Mouse (Mus musculus) kidney, adult 11 months (tissue): Measurements from ENCODE around the gene Pappa2.
A peak's percentile ranks its signal among the peaks of the same experiment; 100 is the strongest.

ENCODE experiments used
- DNase-seq: peaks from one replicate; pipeline ENCODE4 v3.0.0; 2022

The Pappa2 gene

DNA sequence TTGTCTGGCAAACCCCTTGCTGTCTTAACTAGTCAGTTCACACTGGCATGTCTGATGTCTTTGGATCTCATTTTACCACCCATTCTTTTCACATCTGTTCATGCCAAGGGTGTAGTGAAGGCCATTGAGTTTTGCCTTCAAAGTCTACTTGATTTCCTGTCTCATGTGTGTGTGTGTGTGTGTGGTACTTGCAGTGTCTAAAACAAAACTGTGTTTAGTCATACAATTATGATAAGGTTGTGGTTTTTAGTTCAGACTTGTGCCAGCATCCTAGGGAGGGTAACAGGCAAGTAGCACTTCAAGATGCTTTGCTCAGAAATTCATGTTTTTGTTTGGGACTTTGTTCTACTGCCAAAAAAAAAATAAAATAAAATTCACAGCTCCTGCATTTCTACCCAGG is 216.1 kb downstream of the Pappa2 start:
- no peak for DNase-seq

DNA sequence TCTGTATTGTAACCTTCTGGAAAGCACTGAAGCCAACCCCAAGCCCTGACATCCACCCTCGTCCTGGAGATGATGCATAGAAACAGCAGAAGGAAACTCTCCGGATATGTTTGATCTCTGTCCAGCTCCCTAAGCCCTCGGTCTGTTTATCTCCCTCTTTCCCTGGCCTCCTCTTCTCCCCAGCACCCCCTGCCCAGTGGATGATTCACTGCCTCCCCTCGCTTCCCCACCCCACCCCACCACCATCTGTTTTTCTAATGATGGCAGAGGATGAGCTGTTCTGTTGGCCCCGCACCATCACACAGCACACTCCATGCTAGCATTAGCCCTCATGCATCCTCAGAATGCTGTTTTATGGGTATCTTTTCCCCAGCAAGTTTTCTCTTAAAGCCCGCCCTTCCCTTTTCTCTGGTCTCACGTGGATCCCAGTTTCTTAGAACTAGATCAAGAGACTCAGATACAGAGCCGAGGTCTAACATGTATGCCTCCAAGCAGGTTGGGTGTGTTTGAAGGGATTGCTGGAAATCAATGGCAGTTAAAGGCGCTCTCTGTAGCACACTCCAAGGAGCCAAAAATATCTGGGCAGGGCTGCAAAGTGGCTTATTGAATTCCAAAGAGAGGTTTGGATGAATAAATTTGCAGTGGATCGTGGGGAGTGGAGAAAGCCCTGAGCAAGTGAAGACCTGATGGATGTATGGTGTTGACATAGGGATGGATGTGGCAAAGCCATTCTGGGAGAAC is 231.8 kb downstream of the Pappa2 start:
- no peak for DNase-seq

DNA sequence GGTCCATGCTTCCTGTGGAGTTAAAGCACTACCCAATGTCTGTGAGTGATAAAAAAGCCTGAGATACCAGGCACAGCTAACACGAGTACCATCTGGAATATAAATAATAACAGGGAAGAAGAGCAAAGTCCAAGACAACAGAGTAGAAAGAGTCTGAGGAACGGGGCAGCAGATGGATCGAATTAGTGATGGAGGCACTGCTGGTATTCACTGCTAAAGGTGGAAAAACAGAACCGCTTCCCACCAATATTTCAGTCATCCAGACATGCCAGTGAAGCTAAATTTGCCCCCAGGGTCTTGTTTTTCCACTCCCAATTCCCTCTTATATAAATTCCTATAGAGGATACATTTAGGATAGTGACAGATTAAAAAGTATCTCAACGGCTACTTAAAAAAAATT is 238.8 kb downstream of the Pappa2 start:
- DNase-seq: no peak

DNA sequence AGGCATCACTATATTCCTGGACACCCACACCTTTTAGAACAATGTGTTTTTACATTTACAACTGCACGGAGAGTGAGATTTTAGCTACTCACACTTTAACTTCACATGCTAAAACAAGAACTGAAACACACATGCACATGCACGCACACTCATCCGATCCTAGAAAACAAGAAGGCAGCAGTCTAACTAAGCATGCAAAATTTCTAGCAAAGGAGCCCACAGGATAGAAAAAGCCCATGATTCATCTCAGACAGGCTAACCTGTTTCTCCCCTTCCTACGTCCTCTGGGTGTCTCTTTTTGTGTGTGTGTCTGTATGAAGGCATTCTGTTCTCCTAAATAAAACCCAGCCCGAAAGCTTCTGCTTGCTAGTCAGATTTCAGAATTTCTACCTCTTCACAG is 239.3 kb downstream of the Pappa2 start:
- DNase-seq: no peak

DNA sequence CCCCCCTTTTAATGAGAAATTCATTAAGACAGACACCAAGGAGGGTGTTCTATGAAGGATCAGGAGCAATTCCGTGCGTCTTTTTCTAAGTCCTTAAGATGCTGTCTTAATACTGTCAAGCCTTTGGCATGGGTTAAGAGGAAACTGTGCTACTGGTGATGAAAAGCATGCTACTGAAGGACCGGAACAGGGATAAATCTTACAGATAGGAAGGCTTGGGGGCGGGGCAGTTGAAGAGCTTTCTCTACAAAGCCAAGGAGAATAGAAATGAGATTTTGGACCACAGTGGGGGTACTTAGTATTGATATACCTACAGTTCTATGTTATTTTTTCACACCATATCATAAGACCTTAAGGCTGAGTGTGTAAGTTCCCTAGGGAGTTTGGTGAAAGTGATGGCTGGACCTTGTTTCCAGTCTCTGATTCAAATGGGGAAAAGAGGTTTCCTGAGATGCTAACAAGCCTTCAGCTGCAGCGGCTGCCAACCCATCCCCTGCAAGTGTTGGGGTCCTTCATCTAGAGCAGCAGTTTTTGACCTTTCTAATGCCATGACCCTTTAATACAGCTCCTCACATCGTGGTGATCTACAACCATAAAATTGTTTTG is 240.0 kb downstream of the Pappa2 start:
- no peak for DNase-seq

DNA sequence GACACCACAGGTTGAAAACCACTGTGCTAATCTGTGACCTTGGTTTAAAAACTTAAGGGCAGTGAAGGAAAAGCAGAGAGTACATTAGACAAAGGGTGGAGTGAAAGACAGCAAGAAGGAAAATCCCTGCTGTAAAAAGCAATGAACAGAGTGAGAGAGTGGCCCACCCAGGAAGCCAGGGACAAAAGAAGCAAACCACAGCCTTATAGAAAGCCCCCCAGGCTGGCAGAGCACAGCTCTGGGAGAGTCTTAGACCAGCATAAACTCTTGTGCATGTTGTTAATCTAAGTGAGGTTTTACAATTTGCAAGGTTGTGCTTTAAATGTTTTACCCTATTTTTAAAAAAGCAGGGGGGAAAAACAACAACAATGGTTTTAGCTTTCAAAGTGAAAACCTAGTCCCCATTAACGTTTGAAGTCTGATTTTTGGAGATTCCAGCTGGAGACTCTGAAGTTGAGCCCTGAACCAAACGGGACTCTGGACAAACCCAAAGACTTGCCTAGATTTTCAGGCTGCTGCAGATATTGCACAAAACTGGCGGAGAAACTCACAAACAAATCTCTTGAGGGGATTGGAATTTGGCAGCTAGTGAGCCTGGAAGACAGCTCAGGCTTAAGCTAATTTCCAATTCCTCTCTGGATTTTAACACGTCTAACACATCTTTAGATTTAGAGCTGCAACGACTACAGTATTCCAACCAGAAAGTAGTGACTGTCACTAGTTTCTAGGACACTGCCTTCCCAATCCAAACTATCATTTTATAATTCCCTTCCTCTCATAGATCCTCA is 241.0 kb downstream of the Pappa2 start:
- DNase-seq: no peak

DNA sequence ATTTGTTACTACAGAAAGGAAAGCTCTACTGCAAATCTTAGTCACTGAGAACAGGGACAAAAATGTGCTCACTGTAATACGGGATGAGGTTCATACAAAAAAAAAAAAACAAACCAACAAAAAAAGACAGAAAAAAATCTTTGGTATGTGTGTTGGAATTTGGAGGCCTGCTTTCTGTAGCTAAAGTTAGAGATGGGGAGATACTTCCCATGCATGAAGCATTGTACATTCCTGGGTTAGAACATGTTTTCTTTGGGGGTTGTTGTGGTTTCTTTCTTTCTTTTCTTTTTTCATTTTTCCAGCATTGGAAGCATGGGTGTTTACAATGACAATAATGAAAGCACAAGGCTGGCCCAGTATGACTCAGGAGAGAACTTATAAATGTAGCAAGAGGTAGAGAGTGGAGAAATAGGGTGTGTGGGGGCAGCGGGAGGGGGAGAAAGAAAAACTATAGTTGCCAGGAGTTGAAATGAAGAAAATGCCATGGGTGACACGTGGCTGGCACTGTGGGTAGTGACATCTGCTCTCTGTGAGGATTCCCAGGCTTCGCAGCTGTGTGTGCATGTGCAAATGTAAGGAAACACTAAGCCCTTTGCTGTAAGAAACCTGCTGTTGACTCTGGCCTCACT is 247.3 kb downstream of the Pappa2 start:
- no peak for DNase-seq

DNA sequence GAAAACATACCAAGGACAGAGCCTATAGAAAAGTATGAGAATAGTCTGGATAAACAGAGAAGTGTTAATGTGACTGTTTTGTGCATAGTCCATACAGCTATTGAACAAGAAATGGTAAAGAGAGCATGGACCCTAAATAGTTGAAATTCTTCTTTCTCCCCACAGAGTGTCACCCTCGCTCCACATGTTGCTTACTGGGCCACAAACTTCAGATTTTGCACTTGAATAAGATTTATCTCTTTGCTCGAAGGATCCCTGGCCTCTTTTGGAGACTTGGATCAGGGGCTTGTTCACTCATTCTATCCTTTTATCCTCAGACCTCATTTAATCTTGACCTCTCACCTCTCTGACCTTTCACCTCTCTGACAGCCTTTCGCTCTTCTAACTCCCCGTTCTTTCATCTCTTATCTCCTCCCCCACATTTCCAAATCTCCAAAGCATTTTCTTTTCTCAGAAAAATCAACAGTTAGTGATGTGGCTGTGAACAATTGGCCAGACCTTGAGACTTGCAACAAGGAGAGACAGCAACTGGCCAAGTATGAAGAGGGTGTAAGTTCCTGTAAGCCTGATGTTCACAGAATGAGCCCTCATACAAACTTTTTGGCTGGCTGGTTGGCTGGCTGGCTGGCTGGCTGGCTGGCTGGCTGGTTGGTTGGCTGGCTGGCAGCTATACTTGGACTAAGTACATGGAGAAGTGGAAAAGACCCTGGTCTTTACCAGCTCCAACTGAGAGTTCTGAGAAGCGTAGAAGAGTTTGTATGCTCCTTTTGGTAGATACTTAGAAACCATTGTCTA is 266.8 kb downstream of the Pappa2 start:
- no peak for DNase-seq

DNA sequence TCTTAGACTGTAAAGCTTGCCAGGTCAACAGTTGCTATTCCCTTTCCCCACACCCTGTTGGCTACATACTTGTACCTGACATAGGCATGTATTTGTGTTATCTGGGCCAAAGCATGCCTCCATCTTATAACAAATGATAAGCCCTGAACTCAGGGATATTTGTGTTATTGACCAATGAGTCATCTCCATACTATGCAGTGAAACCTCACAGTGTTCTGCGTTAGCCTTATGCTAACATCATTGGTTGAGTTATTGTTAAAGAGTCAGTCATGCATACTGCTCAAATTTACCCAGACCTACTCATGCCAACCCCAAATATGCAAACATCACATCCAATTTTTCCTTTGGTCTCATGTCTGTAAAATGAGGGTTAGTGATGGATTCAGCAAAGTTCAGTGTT is 279.0 kb downstream of the Pappa2 start:
- no peak for DNase-seq

DNA sequence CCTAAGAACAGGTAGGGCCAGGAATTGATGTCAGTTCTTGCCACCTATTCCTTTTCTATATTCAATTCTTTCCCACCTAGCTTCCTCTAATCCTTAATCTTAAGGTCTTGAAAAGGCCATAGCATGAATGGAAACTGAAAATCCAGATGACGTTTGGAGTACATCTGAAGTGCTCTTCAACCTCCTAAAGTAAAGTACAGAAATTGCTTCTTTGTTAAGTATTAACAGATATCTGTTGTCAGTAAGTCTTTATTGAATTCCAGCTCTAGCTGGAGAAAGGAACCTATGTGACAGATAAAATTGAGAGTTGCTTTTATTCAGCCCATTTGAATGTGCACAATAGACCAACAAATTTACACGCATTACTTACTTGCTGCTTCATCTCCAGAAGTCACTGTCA is 280.1 kb downstream of the Pappa2 start:
- DNase-seq: no peak

DNA sequence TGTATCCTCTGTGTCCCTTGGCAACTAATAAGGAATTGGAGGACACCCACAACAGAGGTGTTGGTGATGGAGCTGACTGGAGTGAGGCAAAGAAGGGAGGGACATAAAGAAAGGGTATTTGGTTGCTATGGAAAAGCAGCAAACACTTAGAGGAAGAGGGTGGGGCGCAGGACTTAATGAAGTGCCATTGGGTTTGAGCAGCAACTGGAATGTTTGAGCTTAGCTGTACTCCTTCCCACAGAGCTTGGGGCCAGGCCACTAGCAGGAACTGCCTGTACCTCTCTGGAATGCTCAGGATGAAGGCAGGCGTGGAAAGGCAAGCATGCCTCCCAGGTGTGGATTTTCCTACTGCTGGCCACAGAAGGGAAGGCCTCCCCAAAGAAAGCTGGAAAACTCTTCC is 281.0 kb downstream of the Pappa2 start:
- DNase-seq: no peak

DNA sequence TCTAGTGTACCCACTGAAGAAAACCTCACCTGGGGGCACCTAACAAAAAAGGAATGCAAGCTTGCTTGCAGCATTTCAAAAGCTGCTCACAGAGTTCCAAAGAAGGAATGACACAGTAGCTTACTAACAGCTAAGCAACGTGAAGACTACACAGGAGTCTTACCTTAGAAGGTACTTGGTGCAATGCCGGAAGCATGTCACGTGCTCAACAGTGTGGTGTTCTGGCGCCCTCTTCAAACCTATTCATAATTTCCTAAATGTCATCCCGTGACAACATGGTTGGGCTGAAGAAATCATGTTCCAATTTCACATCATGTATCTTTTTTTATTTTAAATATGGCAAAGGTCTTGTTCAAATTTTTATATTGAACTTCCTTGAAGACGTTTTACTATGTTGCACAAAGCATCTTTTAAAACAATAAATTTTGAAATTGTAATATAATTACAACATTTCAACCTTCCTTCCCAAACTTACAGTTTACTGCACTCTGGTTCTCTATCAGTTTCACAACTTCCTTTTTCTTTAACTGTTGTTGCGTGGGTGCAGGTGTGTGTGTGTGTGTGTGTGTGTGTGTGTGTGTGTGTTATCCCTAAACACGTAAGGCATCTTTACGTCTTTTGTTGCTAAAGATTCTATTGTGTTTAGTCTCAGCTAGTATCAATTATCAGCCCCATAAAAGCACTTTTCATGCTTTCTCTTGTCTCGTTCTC is 282.3 kb downstream of the Pappa2 start:
- DNase-seq: no peak

DNA sequence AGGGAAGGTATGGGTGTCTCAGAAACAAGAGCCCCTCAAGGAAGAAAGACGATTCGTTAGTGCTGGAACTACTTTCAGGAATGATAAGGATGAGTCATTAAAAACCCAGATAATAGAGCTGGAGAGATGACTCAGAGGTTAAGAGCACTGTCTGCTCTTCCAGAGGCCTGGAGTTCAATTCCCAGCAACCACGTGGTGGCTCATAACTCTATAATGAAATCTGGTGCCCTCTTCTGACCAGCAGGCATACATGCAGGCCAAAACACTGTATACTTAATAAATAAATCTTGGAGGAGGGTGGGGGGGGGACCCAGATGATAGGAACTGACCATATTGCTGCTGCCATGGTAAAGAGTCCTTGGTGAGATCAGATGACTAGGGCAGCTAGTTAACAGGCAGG is 282.9 kb downstream of the Pappa2 start:
- DNase-seq: no peak

DNA sequence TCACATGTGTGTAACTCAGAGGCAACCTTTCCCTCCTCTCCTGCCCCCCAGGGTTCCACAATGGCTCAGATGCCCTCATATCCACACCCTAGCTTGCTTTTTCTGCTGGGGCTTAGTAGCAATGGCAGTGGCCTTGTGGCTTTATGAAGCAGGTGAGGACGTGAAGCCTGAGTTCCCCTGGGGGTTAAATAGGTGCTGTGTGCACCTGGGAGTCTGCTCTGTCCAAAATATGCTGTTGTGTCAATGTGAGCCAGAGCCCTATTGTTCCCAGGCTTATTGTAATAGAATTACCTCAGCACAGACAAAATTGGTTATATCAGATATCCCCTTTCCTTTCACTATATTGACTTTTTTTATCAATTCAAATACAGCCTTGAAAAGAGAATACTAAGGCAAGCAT is 292.6 kb downstream of the Pappa2 start:
- no peak for DNase-seq

DNA sequence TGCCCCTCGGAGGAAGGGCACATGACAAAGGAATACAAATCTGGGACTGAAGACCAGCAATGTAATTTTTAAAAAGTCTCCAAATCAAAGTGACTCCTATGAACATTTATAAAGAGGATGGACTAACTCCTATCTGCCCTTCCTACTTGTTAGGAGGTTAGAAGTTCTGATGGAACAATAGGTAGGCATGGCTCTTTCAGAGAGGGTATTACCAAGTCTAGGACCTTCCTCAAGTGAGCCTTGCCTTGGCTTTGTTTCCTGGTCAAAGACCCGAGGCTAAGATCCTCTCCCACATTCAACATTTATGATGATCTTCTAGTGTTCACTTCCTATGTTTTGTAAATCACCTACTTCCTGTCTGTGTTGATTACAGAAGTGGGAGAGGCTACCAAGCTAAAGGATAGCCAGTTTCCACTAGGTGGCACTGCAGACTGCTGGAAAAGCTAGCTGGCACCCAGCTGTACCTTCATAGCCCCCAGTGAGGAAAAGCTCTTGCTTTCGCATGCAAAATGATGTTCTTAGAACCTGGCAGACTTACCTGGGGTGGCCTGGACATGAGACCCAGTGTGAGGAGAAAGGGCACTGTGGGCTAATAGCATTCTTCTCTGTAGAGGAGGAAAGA is 310.2 kb downstream of the Pappa2 start:
- peak; percentile 6 for DNase-seq

DNA sequence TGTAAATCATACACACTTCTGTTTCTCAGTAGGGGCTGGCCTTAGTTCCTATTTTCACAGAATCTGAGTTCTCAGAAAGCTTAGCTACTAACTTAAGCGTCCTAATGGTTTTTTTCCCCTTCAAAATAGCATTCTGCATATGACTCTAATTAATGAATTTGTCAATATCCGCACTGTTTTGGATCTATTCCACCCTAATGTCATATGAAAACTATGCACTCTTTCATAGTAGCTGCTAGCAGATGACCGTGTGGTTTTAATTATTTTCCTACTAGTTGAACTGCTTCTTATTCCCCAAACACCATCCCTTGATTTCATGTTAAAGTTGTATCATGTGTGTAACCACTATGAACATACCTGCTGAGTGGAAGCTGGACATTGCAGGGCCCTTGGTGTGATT is 314.3 kb downstream of the Pappa2 start:
- DNase-seq: no peak
